Mouse (Mus musculus) ZHBTc4 (cell line): ENCODE measurements around the gene Crybg3.

Source experiments
- DNase-seq: peaks from one replicate; pipeline ENCODE4 v3.0.0-alpha.2; 2011; ENCODE audit warnings: low read depth, low spot score

The Crybg3 gene

DNA sequence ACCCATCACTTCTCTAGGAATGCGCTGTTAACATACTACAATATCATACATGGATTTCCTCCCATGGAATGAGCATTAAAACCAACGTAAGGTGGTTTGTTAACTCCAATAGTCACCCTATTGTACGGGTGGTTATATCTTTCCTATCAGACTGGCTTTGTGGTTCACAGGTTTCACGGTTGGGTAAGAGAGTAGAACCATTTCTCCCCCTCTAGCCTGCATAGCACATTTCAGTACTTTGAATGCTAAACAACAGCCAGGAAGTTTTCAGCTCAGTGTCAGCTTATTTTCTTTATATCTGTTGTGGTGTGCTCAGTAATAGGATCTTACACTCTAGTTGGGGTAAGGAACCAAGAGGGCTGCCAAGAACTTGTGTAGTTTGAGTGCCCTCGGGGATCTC is 149.0 kb downstream of the Crybg3 start:
- DNase-seq, result no peak

DNA sequence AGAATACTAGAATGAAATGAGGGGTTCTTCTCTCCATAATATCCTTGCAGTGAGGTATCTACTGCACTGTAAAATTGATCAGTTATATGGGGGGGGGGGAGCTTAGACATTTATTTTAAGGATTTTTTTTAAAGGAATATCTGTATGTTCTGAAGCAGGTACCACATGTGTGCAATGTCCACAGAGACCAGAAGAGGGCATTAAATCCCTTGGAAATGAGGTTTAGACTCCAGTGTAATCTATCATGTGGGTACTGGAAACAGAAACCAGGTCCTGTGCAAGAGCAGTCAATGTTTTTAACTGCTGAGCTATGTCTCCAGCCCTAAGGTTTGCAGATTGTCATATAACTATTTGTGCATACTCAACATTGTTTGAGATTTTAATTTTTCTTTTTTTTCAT is 151.7 kb downstream of the Crybg3 start:
- peak; percentile 12 for DNase-seq

DNA sequence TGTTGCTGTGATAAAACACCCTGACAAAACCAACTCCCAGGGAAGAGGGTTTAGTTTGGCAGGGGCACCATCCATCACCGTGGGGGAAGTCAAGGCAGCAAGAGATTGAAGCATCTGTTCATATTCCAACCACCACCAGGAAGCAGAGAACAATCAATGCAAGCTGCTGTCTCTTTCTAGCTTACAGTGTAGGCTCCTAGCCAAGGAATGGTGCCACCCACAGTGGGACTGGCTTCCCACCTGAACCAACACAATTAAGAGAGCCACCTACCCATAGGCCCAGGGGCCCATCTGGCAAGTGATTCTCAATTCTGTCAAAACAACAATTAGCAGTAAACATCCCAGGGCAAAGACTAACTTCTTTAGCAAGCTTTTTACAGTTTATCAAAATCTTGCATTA is 152.6 kb downstream of the Crybg3 start:
- no peak for DNase-seq

DNA sequence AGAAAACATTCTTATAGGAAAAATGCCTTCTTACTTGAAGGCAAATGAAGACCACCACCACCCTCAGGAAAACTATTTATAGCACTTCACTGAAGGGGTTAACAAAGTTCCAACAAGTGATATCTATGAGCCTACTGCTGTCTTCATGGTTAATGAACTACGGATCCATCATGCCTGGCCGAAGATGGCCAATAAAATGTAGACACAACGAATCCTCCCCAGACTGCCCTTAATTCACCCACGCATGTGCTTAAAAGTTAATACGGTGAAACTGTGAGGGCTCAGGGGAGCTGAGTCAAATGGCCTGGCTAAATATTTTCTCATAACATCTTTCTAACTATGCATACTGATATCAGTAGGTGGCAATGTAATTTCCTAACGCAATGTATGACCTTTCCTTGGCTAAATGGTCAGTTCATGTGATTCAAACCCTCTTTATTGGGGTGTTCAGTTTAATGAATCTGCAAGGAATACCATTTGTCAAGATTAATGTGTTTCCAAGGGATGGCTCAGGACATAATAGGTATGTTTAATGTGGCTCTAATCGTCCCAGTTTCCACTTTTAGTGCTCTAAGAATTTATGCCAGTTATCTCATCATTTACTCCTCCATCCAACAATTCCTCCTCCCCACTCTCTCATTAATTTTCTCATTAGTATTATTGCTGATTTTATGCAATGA is 155.8 kb downstream of the Crybg3 start:
- DNase-seq, result no peak
